Mouse (Mus musculus) MEL (cell line): Measurements from ENCODE around the gene Zyg11b. TPM values are rescaled to one million over a fixed set of nuclear protein-coding genes. Genes with fewer than 3 reads are reported as not detected.

Source experiments
- DNase-seq: peaks from one replicate; pipeline ENCODE4 v3.0.0; 2011; ENCODE audit warnings: low read depth, low spot score
- H3K27ac ChIP-seq: 2 replicates; pipeline ENCODE4 v1.5.1; 2012; ENCODE audit warnings: low read depth, mild to moderate bottlenecking, control low read depth, low read length, moderate library complexity; ENCODE audit not compliant: control insufficient read depth
- H3K27me3 ChIP-seq, 2 experiments: fragments of 150-350 bp in 1 of 2; sonication (generic) in 1 of 2; 2 replicates each; pipeline ENCODE4 v1.6.1; 2012; ENCODE audit warnings: low read length in 2 of 2, mild to moderate bottlenecking in 2 of 2, improper control_type of control experiment in 1 of 2, moderate library complexity in 1 of 2; ENCODE audit not compliant: insufficient read depth in 2 of 2, control insufficient read depth in 1 of 2
- H3K36me3 ChIP-seq, 2 experiments: 2 replicates each; pipeline ENCODE4 v1.6.1; 2012 to 2014; ENCODE audit warnings: low read length in 2 of 2, improper control_type of control experiment in 1 of 2, inconsistent platforms in 1 of 2, mild to moderate bottlenecking in 1 of 2; ENCODE audit not compliant: insufficient read depth in 2 of 2, control insufficient read depth in 1 of 2
- H3K4me1 ChIP-seq, 2 experiments: fragments of 150-350 bp in 1 of 2; sonication (generic) in 1 of 2; 2 replicates each; pipeline ENCODE4 v1.6.1; 2012; ENCODE audit warnings: low read length in 2 of 2, improper control_type of control experiment in 1 of 2, mild to moderate bottlenecking in 1 of 2; ENCODE audit not compliant: insufficient read depth in 2 of 2, control insufficient read depth in 1 of 2
- H3K4me3 ChIP-seq, 2 experiments: fragments of 150-350 bp in 1 of 2; sonication (generic) in 1 of 2; 2 replicates each; pipeline ENCODE4 v1.5.1; 2012; ENCODE audit warnings: low read depth in 2 of 2, low read length in 2 of 2, mild to moderate bottlenecking in 2 of 2, moderate library complexity in 2 of 2, control low read depth in 1 of 2, improper control_type of control experiment in 1 of 2; ENCODE audit not compliant: control insufficient read depth in 1 of 2, insufficient read depth in 1 of 2
- H3K79me2 ChIP-seq: 2 replicates; pipeline ENCODE4 v1.6.1; 2012; ENCODE audit warnings: mild to moderate bottlenecking, low read length, moderate library complexity; ENCODE audit not compliant: control insufficient read depth, poor library complexity, insufficient read depth
- H3K9ac ChIP-seq: 2 replicates; pipeline ENCODE4 v1.6.1; 2012; ENCODE audit warnings: low read depth, mild to moderate bottlenecking, control low read depth, low read length, moderate library complexity; ENCODE audit not compliant: control insufficient read depth, poor library complexity, severe bottlenecking
- H3K9me3 ChIP-seq: fragments of 150-350 bp; sonication (generic); replicated peaks from 2 replicates; pipeline ENCODE4 v1.6.1; 2012; ENCODE audit warnings: mild to moderate bottlenecking, low read length, improper control_type of control experiment, moderate library complexity; ENCODE audit not compliant: insufficient read depth
- BHLHE40 ChIP-seq: IDR thresholded peaks from 2 replicates; pipeline ENCODE4 v1.6.1; 2012; ENCODE audit warnings: low read depth, mild to moderate bottlenecking, inconsistent platforms, low read length, improper control_type of control experiment, borderline replicate concordance
- CHD1 ChIP-seq: IDR thresholded peaks from 2 replicates; pipeline ENCODE4 v1.6.1; 2012; ENCODE audit warnings: low read depth, mild to moderate bottlenecking, inconsistent platforms, low read length, improper control_type of control experiment
- CHD2 ChIP-seq: IDR thresholded peaks from 2 replicates; pipeline ENCODE4 v1.6.1; 2011; ENCODE audit warnings: low read length, improper control_type of control experiment
- CTCF ChIP-seq, 3 experiments: IDR thresholded peaks in 2 of 3; conservative IDR thresholded peaks in 1 of 3; 2 replicates each; pipeline ENCODE4 v1.5.1; 2011 to 2012; ENCODE audit warnings: low read length in 3 of 3, low read depth in 2 of 3, mild to moderate bottlenecking in 2 of 3, improper control_type of control experiment in 1 of 3, inconsistent platforms in 1 of 3, mixed read lengths in 1 of 3, moderate library complexity in 1 of 3; ENCODE audit not compliant: control insufficient read depth in 1 of 3, insufficient read depth in 1 of 3, poor library complexity in 1 of 3, severe bottlenecking in 1 of 3
- EP300 ChIP-seq, 2 experiments: IDR thresholded peaks; 2 replicates each; pipeline ENCODE4 v1.6.1; 2011; ENCODE audit warnings: improper control_type of control experiment in 2 of 2, low read length in 2 of 2, low read depth in 1 of 2, mild to moderate bottlenecking in 1 of 2
- GATA1 ChIP-seq: IDR thresholded peaks from 2 replicates; pipeline ENCODE4 v1.6.1; 2011; ENCODE audit warnings: low read depth, low read length, improper control_type of control experiment
- HCFC1 ChIP-seq: IDR thresholded peaks from 2 replicates; pipeline ENCODE4 v1.6.1; 2012; ENCODE audit warnings: low read depth, mild to moderate bottlenecking, inconsistent platforms, low read length, improper control_type of control experiment, moderate library complexity
- JUND ChIP-seq: IDR thresholded peaks from 2 replicates; pipeline ENCODE4 v1.6.1; 2011; ENCODE audit warnings: low read depth, mild to moderate bottlenecking, improper control_type of control experiment, low read length
- KAT2A ChIP-seq: conservative IDR thresholded peaks from 2 replicates; pipeline ENCODE4 v1.6.1; 2012; ENCODE audit warnings: low read depth, low read length, improper control_type of control experiment, inconsistent platforms
- MAFK ChIP-seq: IDR thresholded peaks from 2 replicates; pipeline ENCODE4 v1.6.1; 2011; ENCODE audit warnings: low read depth, mild to moderate bottlenecking, low read length, improper control_type of control experiment, borderline replicate concordance
- MAX ChIP-seq: IDR thresholded peaks from 2 replicates; pipeline ENCODE4 v1.6.1; 2011; ENCODE audit warnings: low read length, improper control_type of control experiment
- MEF2A ChIP-seq: IDR thresholded peaks from 2 replicates; pipeline ENCODE4 v1.6.1; 2014; ENCODE audit warnings: low read depth, mild to moderate bottlenecking, inconsistent platforms, low read length, improper control_type of control experiment; ENCODE audit not compliant: poor library complexity, insufficient replicate concordance, severe bottlenecking; ENCODE audit errors: extremely low read depth
- NELFE ChIP-seq: IDR thresholded peaks from 2 replicates; pipeline ENCODE4 v1.6.1; 2011; ENCODE audit warnings: low read depth, low read length, improper control_type of control experiment
- POLR2A ChIP-seq, 2 experiments: IDR thresholded peaks; 2 replicates each; pipeline ENCODE4 v1.6.1; 2011 to 2012; ENCODE audit warnings: low read length in 2 of 2, mild to moderate bottlenecking in 2 of 2, control low read depth in 1 of 2, improper control_type of control experiment in 1 of 2, low read depth in 1 of 2, moderate library complexity in 1 of 2; ENCODE audit not compliant: control insufficient read depth in 1 of 2, insufficient read depth in 1 of 2, poor library complexity in 1 of 2
- POLR2AphosphoS5 ChIP-seq: IDR thresholded peaks from 2 replicates; pipeline ENCODE4 v1.6.1; 2012; ENCODE audit warnings: low read depth, borderline replicate concordance, mild to moderate bottlenecking, inconsistent platforms, low read length, moderate library complexity, mixed read lengths
- RAD21 ChIP-seq: IDR thresholded peaks from 2 replicates; pipeline ENCODE4 v1.6.1; 2011; ENCODE audit warnings: mild to moderate bottlenecking, low read depth, low read length, improper control_type of control experiment
- RCOR1 ChIP-seq: IDR thresholded peaks from 2 replicates; pipeline ENCODE4 v1.6.1; 2012; ENCODE audit warnings: low read depth, mild to moderate bottlenecking, inconsistent platforms, low read length, improper control_type of control experiment
- SIN3A ChIP-seq: IDR thresholded peaks from 2 replicates; pipeline ENCODE4 v1.6.1; 2012; ENCODE audit warnings: low read length, improper control_type of control experiment, inconsistent platforms
- SMC3 ChIP-seq: IDR thresholded peaks from 2 replicates; pipeline ENCODE4 v1.6.1; 2011; ENCODE audit warnings: low read depth, low read length, improper control_type of control experiment
- TCF12 ChIP-seq: IDR thresholded peaks from 2 replicates; pipeline ENCODE4 v1.6.1; 2014; ENCODE audit warnings: low read depth, mild to moderate bottlenecking, inconsistent platforms, low read length, improper control_type of control experiment, moderate library complexity
- UBTF ChIP-seq: IDR thresholded peaks from 2 replicates; pipeline ENCODE4 v1.6.1; 2012; ENCODE audit warnings: low read depth, mild to moderate bottlenecking, inconsistent platforms, low read length, improper control_type of control experiment, moderate library complexity, borderline replicate concordance; ENCODE audit not compliant: insufficient read depth
- USF1 ChIP-seq: IDR thresholded peaks from 2 replicates; pipeline ENCODE4 v1.6.1; 2014; ENCODE audit warnings: low read depth, mild to moderate bottlenecking, inconsistent platforms, low read length, improper control_type of control experiment, moderate library complexity
- ZKSCAN1 ChIP-seq: IDR thresholded peaks from 2 replicates; pipeline ENCODE4 v1.6.1; 2012; ENCODE audit warnings: low read depth, mild to moderate bottlenecking, inconsistent platforms, low read length, improper control_type of control experiment, moderate library complexity
- ZNF384 ChIP-seq: IDR thresholded peaks from 2 replicates; pipeline ENCODE4 v1.6.1; 2012; ENCODE audit warnings: low read depth, mild to moderate bottlenecking, inconsistent platforms, low read length, improper control_type of control experiment
- polyA plus RNA-seq, 2 experiments: library from polyadenylated mRNA; stranded (reverse) in 1 of 2; unstranded in 1 of 2; fragments of >175 nt in 1 of 2; fragments of >200 nt in 1 of 2; gene quantifications; 2 replicates each; pipeline versions ENCODE4 v1.2.1 to v1.2.4; 2012; ENCODE audit warnings: low replicate concordance in 2 of 2, low read depth in 1 of 2; ENCODE audit not compliant: insufficient read length in 2 of 2, insufficient read depth in 1 of 2, missing spikeins in 1 of 2
- total RNA-seq: library from RNA; depleted of rRNA; stranded (reverse); fragments of 300-350 nt; gene quantifications from 2 replicates; pipeline ENCODE4 v1.2.3, GENCODE M21; 2012

The Zyg11b gene
- total and polyA plus RNA-seq, 3 experiments: 7.7 to 9.2 TPM; not detected in 1

- H3K79me2 ChIP-seq: no peaks in the 10 kb centered on the region
- peak; percentile 19 for DNase-seq
- TF ChIP-seq SMC3 (no peak), EP300 (IDR thresholded peaks at IDR 0.05; ENCODE audit: low read depth in 1 of 2, low read length in 2 of 2) (peak; percentile 52 to 68), GATA1 (peak; percentile 68), TCF12 (peak; percentile 55; the same call in 1 of the 2 replicates)
Measured at GRCm38 (mm10) chr4:108204629-108205028, 96.3 kb downstream of the Zyg11b start.

GRCm38 (mm10) chr4:108199236-108199635, 101.7 kb downstream of the Zyg11b start:
- no peak for DNase-seq
- Histone ChIP-seq H3K36me3 (peaks cover 0 to under 1% of the 10 kb centered on the region in 2 experiments; a peak in 1 of 4 replicates), H3K79me2 (no peaks in the 10 kb centered on the region)

More at GRCm38 (mm10) chr4:108204629-108205028, 96.3 kb downstream of the Zyg11b start:
- no peak overlapping the region for H3K9ac ChIP-seq
- H3K4me3 ChIP-seq: no peak overlapping the region
- peaks cover 0 to 11% of the 10 kb centered on the region in 2 experiments; a peak in 2 of 4 replicates for H3K4me1 ChIP-seq
- H3K36me3 ChIP-seq: peaks cover 0 to 10% of the 10 kb centered on the region in 2 experiments; a peak in 1 of 4 replicates
- no peaks in the 10 kb centered on the region for H3K9me3 ChIP-seq
- H3K27ac ChIP-seq: no peak overlapping the region
- H3K27me3 ChIP-seq: no peaks in the 10 kb centered on the region

GRCm38 (mm10) chr4:108196277-108196855, 104.5 kb downstream of the Zyg11b start:
- Histone ChIP-seq H3K9me3 (no peaks in the 10 kb centered on the region), H3K36me3 (0 out of 4 replicates have a peak, but pooled peaks cover 0 to 2% of the 10 kb centered on the region in 2 experiments), H3K9ac (no peak overlapping the region), H3K4me1 (0 out of 4 replicates have a peak, but pooled peaks cover 0 to 5% of the 10 kb centered on the region in 2 experiments), H3K27ac (no peak overlapping the region), H3K4me3 (no peak overlapping the region), H3K27me3 (no peaks in the 10 kb centered on the region), H3K79me2 (peaks cover 2% of the 10 kb centered on the region; the same call in 1 of the 2 replicates)
- TF ChIP-seq TCF12: no peak
- TF ChIP-seq BHLHE40: no peak
- no peak for TF ChIP-seq HCFC1
- no peak for TF ChIP-seq USF1
- no peak for TF ChIP-seq JUND
- no peak for TF ChIP-seq MAFK
- TF ChIP-seq CHD2: no peak
- TF ChIP-seq RAD21: no peak
- no peak for TF ChIP-seq MEF2A
- no peak for TF ChIP-seq KAT2A
- TF ChIP-seq CTCF (IDR thresholded peaks at IDR 0.05 in 2 of 3, conservative IDR thresholded peaks at IDR 0.05 in 1 of 3; ENCODE audit: control insufficient read depth in 1 of 3, insufficient read depth in 1 of 3, low read depth in 2 of 3, low read length in 3 of 3, poor library complexity in 1 of 3, severe bottlenecking in 1 of 3): no peak
- TF ChIP-seq MAX: no peak
- DNase-seq: no peak

More at GRCm38 (mm10) chr4:108199236-108199635, 101.7 kb downstream of the Zyg11b start:
- H3K9me3 ChIP-seq: no peaks in the 10 kb centered on the region
- no peak overlapping the region for H3K9ac ChIP-seq
- H3K4me3 ChIP-seq: no peak overlapping the region
- TF ChIP-seq MAX: no peak
- TF ChIP-seq ZKSCAN1: no peak
- TF ChIP-seq CHD2: no peak
- no peak for TF ChIP-seq USF1
- no peak for TF ChIP-seq POLR2AphosphoS5
- TF ChIP-seq ZNF384: no peak
- no peak for TF ChIP-seq CHD1
- TF ChIP-seq SMC3: no peak
- no peak for TF ChIP-seq POLR2A (IDR thresholded peaks at IDR 0.05; ENCODE audit: control insufficient read depth in 1 of 2, insufficient read depth in 1 of 2, low read depth in 1 of 2, low read length in 2 of 2, poor library complexity in 1 of 2)
- TF ChIP-seq UBTF: no peak
- no peak for TF ChIP-seq RCOR1
- no peak for TF ChIP-seq SIN3A
- no peak for TF ChIP-seq NELFE
- TF ChIP-seq HCFC1: no peak
- TF ChIP-seq BHLHE40: no peak
- H3K27ac ChIP-seq: no peak overlapping the region
- no peaks in the 10 kb centered on the region for H3K27me3 ChIP-seq
- H3K4me1 ChIP-seq: peaks cover 0 to under 1% of the 10 kb centered on the region in 2 experiments; a peak in 1 of 4 replicates
